Mouse (Mus musculus): Measurements from ENCODE around the gene Gm4064.
"Not testable (repeated sequence)": the region's sequence is repeated elsewhere in the genome, so short reads cannot be mapped to it uniquely, and the experiment has no call there.

The Gm4064 gene

GRCm38 (mm10) chrY:2796105-2796504, at the start of gene Gm4064:
Gene Gm4064, minus strand, starts transcription at chrY:2796205.
- DNase-seq: not testable (repeated sequence)

- not testable (repeated sequence) for DNase-seq
Observed at GRCm38 (mm10) chrY:2830380-2830779, 34.4 kb upstream of the Gm4064 start, which contains the start of the genes Rbmy and Gm10256. Gene Rbmy, plus strand, starts transcription at chrY:2830680. Gene Gm10256, plus strand, starts transcription at chrY:2830699.

Data from kidney, postnatal 14 days (tissue).